Mouse (Mus musculus) spleen, adult 2 months (tissue): ENCODE data around the gene Dqx1.

Experiments
- CTCF ChIP-seq: fragments of 200-500 bp; IDR thresholded peaks from 2 replicates; pipeline ENCODE4 v1.5.1; 2011; ENCODE audit warnings: mild to moderate bottlenecking, inconsistent platforms; ENCODE audit not compliant: insufficient read depth, insufficient read length, insufficient replicate concordance; ENCODE audit errors: extremely low read depth
- POLR2A ChIP-seq: fragments of 200-500 bp; IDR thresholded peaks from 2 replicates; pipeline ENCODE4 v1.6.1; 2011; ENCODE audit warnings: low read depth, low read length, inconsistent platforms

DNA sequence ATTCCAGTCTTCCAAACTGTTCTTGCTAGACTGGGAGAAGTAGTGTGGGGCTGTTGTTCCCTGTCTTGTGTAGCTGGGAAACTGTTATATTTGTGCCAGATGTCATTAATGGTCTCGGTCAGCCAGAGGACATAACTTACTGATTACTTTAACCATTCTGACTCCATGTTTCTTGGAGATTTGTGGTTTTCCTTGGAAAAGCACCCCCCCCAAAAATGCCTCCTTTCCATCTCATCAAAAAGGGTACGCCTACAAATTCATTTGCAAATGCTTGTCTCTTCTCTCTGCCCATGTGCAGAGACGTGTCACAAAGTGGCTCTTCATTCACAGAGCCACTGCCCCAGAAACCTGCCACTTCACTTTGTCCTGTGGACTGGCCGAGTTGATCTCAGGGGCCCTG lies 33.2 kb upstream of the Dqx1 start:
- no peak for TF ChIP-seq CTCF
- no peak for TF ChIP-seq POLR2A
